ENCODE assay signal across 31 mouse cellular contexts in genomic region chr11:15737621-15738020, GRCm38 (mm10).
"Had no signal": no experiment of that assay in that cellular context is flagged by ENCODE, and none has a peak within 500 bp of the region (broad histone marks: within the 10 kb centered on the region; RNA-seq: fewer than 3 reads in every experiment).

No protein-coding gene starts in this region.

- DNase-seq: heart, postnatal 10 days; heart, postnatal 14 days; heart, postnatal 36 days; heart, postnatal 4 days; kidney, adult 11 months; kidney, adult 18-20 months; kidney, adult 2 months; kidney, adult 8-10 months; kidney, adult 9 months; kidney, postnatal 10 days; kidney, postnatal 14 days; kidney, postnatal 25 days; kidney, postnatal 36 days; kidney, postnatal 4 days; layer of hippocampus, adult 9-11 months; layer of hippocampus, postnatal 36 days had no signal

- H3K36me3 ChIP-seq: heart, embryonic 10.5 days; heart, embryonic 12.5 days; heart, embryonic 13.5 days; heart, embryonic 15.5 days; hindbrain, embryonic 10.5 days; hindbrain, embryonic 12.5 days; hindbrain, embryonic 13.5 days; hindbrain, embryonic 15.5 days; intestine, embryonic 15.5 days; kidney, embryonic 15.5 days had no signal

- H3K9ac ChIP-seq: heart, embryonic 12.5 days; heart, embryonic 13.5 days; heart, embryonic 15.5 days; hindbrain, embryonic 12.5 days; hindbrain, embryonic 13.5 days; hindbrain, embryonic 14.5 days; hindbrain, embryonic 15.5 days; intestine, embryonic 15.5 days; kidney, embryonic 15.5 days had no signal

- H3K9me3 ChIP-seq: heart, embryonic 10.5 days; heart, embryonic 12.5 days; heart, embryonic 13.5 days; heart, embryonic 15.5 days; hindbrain, embryonic 10.5 days; hindbrain, embryonic 12.5 days; hindbrain, embryonic 13.5 days; hindbrain, embryonic 15.5 days; intestine, embryonic 15.5 days; kidney, embryonic 15.5 days had no signal

- H3K4me1 ChIP-seq: heart, embryonic 10.5 days; heart, embryonic 12.5 days; heart, embryonic 13.5 days; heart, embryonic 15.5 days; hindbrain, embryonic 10.5 days; hindbrain, embryonic 12.5 days; hindbrain, embryonic 13.5 days; hindbrain, embryonic 15.5 days; intestine, embryonic 15.5 days; kidney, embryonic 15.5 days had no signal

- H3K27ac ChIP-seq: heart, embryonic 10.5 days; heart, embryonic 13.5 days; heart, embryonic 15.5 days; hindbrain, embryonic 10.5 days; hindbrain, embryonic 12.5 days; hindbrain, embryonic 13.5 days; hindbrain, embryonic 14.5 days; hindbrain, embryonic 15.5 days; hindbrain, postnatal 0 days; intestine, embryonic 15.5 days; kidney, embryonic 15.5 days; kidney, postnatal 0 days; layer of hippocampus, adult 2 months; left cerebral cortex, adult 2 months had no signal

- H3K27me3 ChIP-seq: heart, embryonic 12.5 days; heart, embryonic 13.5 days; heart, embryonic 15.5 days; hindbrain, embryonic 12.5 days; hindbrain, embryonic 13.5 days; hindbrain, embryonic 15.5 days; intestine, embryonic 15.5 days; kidney, embryonic 15.5 days had no signal

- H3K4me3 ChIP-seq: heart, embryonic 10.5 days; heart, embryonic 12.5 days; heart, embryonic 13.5 days; heart, embryonic 15.5 days; hindbrain, embryonic 10.5 days; hindbrain, embryonic 12.5 days; hindbrain, embryonic 13.5 days; hindbrain, embryonic 15.5 days; intestine, embryonic 15.5 days; kidney, embryonic 15.5 days; layer of hippocampus, adult 2 months; left cerebral cortex, adult 2 months had no signal
